ENCODE assay signal across 8 mouse cellular contexts in the genomic region with DNA sequence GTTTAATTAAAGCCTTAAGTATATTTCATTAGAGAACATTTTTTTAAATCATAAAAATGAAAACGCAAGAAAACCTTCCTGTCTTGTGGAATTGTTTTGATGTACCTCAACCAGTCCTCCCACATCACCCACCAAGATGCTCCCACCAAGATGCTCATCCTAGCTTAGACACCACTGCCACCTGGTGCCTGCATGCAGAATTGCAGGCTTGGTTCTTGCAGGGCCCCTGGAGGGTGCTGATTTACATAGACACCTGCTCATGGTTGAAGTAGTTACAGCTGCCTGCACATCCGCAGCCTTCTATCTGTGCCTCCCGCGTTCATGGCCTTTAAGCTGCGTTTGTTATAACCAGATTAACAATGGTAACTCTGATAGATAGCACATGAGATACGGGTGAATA.
DNase-seq lines count a peak whose midpoint lies in the region; ATAC-seq and TF ChIP-seq lines count a peak whose summit lies in the region.

No protein-coding gene starts in this region.

- peaks cover 9% of the 10 kb centered on the region for H3K4me1 ChIP-seq in embryonic facial prominence, embryonic 10.5 days
- H3K4me1 ChIP-seq in stomach, postnatal 0 days (replicated peaks; ENCODE audit: control insufficient read depth, insufficient read depth): no peaks in the 10 kb centered on the region

- no peak for TF ChIP-seq EP300 in stomach, postnatal 0 days (optimal IDR thresholded peaks at IDR 0.05)

- no peak overlapping the region for H3K9ac ChIP-seq in stomach, postnatal 0 days (ENCODE audit: low read length)

- WGBS in embryonic facial prominence, embryonic 10.5 days: 29% methylated on average over 6 of the region's 6 CpGs
- 21% methylated on average over 6 of the region's 6 CpGs for WGBS in stomach, postnatal 0 days

- no peak for ATAC-seq in stomach, postnatal 0 days (ENCODE audit: low FRiP score, low TSS enrichment)

- no peak overlapping the region for H3K27ac ChIP-seq in embryonic facial prominence, embryonic 10.5 days (replicated peaks)
- H3K27ac ChIP-seq in stomach, postnatal 0 days (replicated peaks): no peak overlapping the region

- H3K4me3 ChIP-seq in embryonic facial prominence, embryonic 10.5 days: no peak overlapping the region
- H3K4me3 ChIP-seq in stomach, postnatal 0 days (ENCODE audit: low read depth, low read length): no peak overlapping the region

- no peaks in the 10 kb centered on the region for H3K36me3 ChIP-seq in embryonic facial prominence, embryonic 10.5 days (replicated peaks)
- H3K36me3 ChIP-seq in stomach, postnatal 0 days (ENCODE audit: control insufficient read depth, insufficient read depth, low read length): no peaks in the 10 kb centered on the region

- no peaks in the 10 kb centered on the region; the same call in 1 of the 2 replicates for H3K27me3 ChIP-seq in embryonic facial prominence, embryonic 10.5 days (replicated peaks; ENCODE audit: low read depth, poor library complexity, severe bottlenecking)
- H3K27me3 ChIP-seq in stomach, postnatal 0 days (ENCODE audit: control insufficient read depth, insufficient read depth, low read length): no peaks in the 10 kb centered on the region

- no peak overlapping the region for H3K4me2 ChIP-seq in stomach, postnatal 0 days (replicated peaks; ENCODE audit: low read depth)

- peak; percentile 94 for TF ChIP-seq CTCF in stomach, postnatal 0 days (IDR thresholded peaks at IDR 0.05; ENCODE audit: low read depth)

- peak; percentile 21 to 79 for DNase-seq in adrenal gland, adult (ENCODE audit: inconsistent age in 2 of 2, low spot score in 1 of 2)
- DNase-seq in adrenal gland, adult 8-10 months: no peak
- peak; percentile 57 to 61 for DNase-seq in adrenal gland, adult 18-20 months (ENCODE audit: low spot score in 2 of 2)
- peak; percentile 80 for DNase-seq in embryonic facial prominence, embryonic 10.5 days (ENCODE audit: low spot score)
- DNase-seq in heart, adult 9 months (ENCODE audit: low spot score in 2 of 2): peak; percentile 43 to 45
- peak; percentile 84 to 89 for DNase-seq in layer of hippocampus, postnatal 10 days (ENCODE audit: low spot score in 2 of 2)
- DNase-seq in lung, postnatal 4 days: peak; percentile 44 to 59
- DNase-seq in stomach, postnatal 0 days (ENCODE audit: low spot score): peak; percentile 42

- no peaks in the 10 kb centered on the region for H3K9me3 ChIP-seq in embryonic facial prominence, embryonic 10.5 days
- no peaks in the 10 kb centered on the region for H3K9me3 ChIP-seq in stomach, postnatal 0 days (ENCODE audit: control insufficient read depth, low read length)
